Mouse (Mus musculus): ENCODE measurements around the gene Nrxn2. TPM values are rescaled to one million over a fixed set of nuclear protein-coding genes. Genes with fewer than 3 reads are reported as not detected.

The Nrxn2 gene
- total and polyA plus RNA-seq, 2 experiments from 2014 or later = 49.4 to 256 TPM

DNA sequence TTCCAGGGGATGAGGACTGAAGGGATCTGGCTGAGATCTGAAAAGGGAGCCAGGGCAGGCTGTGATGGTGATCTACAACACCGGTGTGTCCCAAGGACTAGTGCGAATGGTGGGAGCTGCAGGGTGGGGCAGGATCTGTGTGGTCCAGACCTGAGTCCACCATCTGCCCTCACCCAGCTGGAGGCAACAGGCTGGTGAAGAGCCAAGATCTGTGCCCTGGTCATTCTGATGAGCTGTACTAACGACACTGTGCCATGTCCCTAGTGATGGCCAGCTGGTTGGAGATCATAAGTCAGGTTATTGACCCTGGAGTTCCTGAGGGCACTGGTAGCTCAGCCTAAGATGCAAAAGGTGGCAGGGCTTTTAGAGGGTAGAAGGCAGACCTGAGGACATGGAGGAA is 108.9 kb downstream of the Nrxn2 start:
- H3K27me3 ChIP-seq (ENCODE audit: insufficient read depth, low read length) = no peaks in the 10 kb centered on the region
- peaks cover 54% of the 10 kb centered on the region for H3K36me3 ChIP-seq (ENCODE audit: insufficient read depth)
- H3K4me2 ChIP-seq (ENCODE audit: low read depth) = no peak overlapping the region
- H3K4me1 ChIP-seq (ENCODE audit: insufficient read depth) = peaks cover 1% of the 10 kb centered on the region; the same call in 1 of the 2 replicates
- H3K27ac ChIP-seq (ENCODE audit: low read depth, low read length) = no peak overlapping the region; the same call in 1 of the 2 replicates
- TF ChIP-seq CTCF (IDR thresholded peaks at IDR 0.05; ENCODE audit: low read depth) = no peak
- whole genome bisulfite sequencing = 81% methylated on average over 3 of the region's 3 CpGs
- ATAC-seq = no peak
- no peak for DNase-seq
- H3K4me3 ChIP-seq (ENCODE audit: low read depth, low read length) = no peak overlapping the region
- no peak overlapping the region for H3K9ac ChIP-seq
- H3K9me3 ChIP-seq (ENCODE audit: low read length) = no peaks in the 10 kb centered on the region

DNA sequence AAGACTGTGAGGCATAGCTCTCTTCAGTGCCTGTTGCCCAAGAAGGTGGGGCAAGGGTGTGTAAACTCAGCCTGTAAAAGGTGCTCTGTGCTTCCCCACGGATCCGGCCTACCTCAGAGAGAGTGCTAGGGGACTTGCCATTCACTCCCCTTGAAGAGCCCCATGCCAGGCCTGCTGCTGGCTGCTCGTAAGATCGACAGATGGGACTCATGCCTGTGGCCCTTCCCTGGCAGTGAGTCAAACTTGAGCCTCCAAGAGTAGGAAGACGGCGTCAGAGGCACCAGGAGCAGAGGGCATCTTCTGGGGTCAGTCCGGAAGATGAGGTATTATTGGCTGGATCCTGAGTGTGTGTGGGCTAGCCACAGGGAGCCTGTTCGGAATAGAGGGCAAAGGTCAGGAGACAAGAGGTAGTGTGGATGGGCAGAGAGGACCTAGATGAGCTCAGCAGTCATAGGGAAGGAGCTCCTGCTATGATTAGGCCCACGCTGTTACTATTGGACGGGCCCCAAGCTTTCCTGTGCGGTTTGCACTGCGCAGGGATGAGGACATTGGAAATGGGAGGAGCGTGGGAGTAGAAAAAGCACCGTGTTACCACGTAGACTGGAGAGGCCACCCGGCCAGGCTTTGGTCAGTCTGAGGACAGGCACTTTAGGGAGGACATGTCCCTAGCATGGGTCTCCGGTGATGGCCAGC is 109.5 kb downstream of the Nrxn2 start:
- H3K4me1 ChIP-seq (ENCODE audit: insufficient read depth) = peaks cover 6% of the 10 kb centered on the region; the same call in 1 of the 2 replicates
- H3K36me3 ChIP-seq (ENCODE audit: insufficient read depth) = peaks cover 48% of the 10 kb centered on the region
- no peak overlapping the region for H3K4me3 ChIP-seq (ENCODE audit: low read depth, low read length)
- TF ChIP-seq CTCF (IDR thresholded peaks at IDR 0.05; ENCODE audit: low read depth) = no peak
- H3K9me3 ChIP-seq (ENCODE audit: low read length) = no peaks in the 10 kb centered on the region
- ATAC-seq (no peak), DNase-seq (no peak)
- no peaks in the 10 kb centered on the region for H3K27me3 ChIP-seq (ENCODE audit: insufficient read depth, low read length)
- H3K27ac ChIP-seq (ENCODE audit: low read depth, low read length) = peak overlapping the region; percentile 15; the same call in 1 of the 2 replicates
- no peak overlapping the region for H3K9ac ChIP-seq
- H3K4me2 ChIP-seq (ENCODE audit: low read depth) = no peak overlapping the region
- WGBS = 72% methylated on average over 17 of the region's 17 CpGs

DNA sequence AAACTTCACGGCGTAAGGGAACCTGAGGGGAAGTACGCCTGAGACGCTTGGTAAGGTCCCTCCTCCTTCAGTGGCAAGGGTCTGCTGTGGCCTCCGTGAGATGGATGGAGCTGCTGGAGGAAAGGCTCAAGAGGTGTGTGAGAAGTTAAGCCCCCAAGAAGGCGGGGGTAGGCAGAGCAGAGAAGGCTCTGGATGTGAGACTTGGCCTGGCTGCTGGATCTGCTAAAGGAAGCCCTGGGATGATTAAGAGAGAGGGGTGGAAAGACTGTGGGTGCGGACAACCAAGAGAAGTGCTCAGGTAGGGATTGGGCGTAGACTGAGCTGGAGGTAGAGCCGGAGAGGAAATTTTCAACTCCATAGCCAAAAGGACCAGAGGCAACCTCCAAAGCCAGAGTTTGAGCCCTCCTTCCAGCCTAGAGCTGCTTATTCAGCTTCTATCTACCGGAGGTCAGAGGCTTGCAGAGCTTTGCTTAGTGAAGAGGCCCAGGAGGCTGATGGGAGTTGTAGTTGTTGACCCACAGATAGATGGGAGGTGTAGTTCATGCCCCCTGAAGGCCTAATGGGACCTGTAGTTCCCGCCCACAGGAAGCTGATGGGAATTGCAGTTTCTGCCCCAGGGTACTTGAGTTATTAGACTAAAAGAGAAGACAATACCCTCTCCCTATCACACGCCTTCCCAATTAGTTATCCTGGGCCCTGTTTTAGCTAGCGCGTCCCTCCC is 110.9 kb downstream of the Nrxn2 start:
- H3K4me2 ChIP-seq (ENCODE audit: low read depth) = 0 out of 2 replicates have a peak overlapping the region, but pooled peaks have one; percentile 39

DNA sequence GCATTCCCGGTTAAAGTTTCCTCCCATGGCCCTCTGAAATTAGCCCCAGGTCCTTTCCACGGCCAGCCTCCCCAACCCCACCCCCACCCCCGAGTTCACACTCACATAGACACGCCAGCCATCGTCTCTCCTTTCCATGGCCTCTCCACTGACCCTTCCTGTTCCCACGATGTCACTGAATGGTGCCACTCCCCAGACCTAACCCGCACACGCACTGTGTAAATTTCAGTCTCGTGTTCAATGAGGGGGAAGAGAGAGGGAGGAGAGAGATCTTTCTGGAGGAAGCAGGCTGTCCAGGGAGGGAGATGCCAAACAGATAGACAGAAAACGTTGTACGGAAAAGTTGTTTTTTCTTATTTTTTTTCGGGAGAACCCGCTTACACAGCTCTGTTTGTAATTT is 111.8 kb downstream of the Nrxn2 start:
- ATAC-seq (no peak), DNase-seq (no peak)
- TF ChIP-seq CTCF (IDR thresholded peaks at IDR 0.05; ENCODE audit: low read depth) = no peak
- Histone ChIP-seq H3K9ac (no peak overlapping the region), H3K9me3 (ENCODE audit: low read length) (no peaks in the 10 kb centered on the region), H3K27ac (ENCODE audit: low read depth, low read length) (peak overlapping the region; percentile 54), H3K4me1 (ENCODE audit: insufficient read depth) (peaks cover 8% of the 10 kb centered on the region; the same call in 1 of the 2 replicates), H3K27me3 (ENCODE audit: insufficient read depth, low read length) (no peaks in the 10 kb centered on the region), H3K4me3 (ENCODE audit: low read depth, low read length) (no peak overlapping the region; the same call in 1 of the 2 replicates), H3K4me2 (ENCODE audit: low read depth) (peak overlapping the region; percentile 39), H3K36me3 (ENCODE audit: insufficient read depth) (peaks cover 27% of the 10 kb centered on the region)
- WGBS = 22% methylated on average over 13 of the region's 13 CpGs

More for the DNA sequence above, 110.9 kb downstream of the Nrxn2 start:
- TF ChIP-seq CTCF (IDR thresholded peaks at IDR 0.05; ENCODE audit: low read depth) = peak; percentile 29; the same call in 1 of the 2 replicates
- 61% methylated on average over 14 of the region's 14 CpGs for WGBS
- no peak for DNase-seq
- H3K9me3 ChIP-seq (ENCODE audit: low read length) = no peaks in the 10 kb centered on the region
- no peaks in the 10 kb centered on the region for H3K27me3 ChIP-seq (ENCODE audit: insufficient read depth, low read length)
- H3K36me3 ChIP-seq (ENCODE audit: insufficient read depth) = peaks cover 34% of the 10 kb centered on the region
- no peak overlapping the region for H3K4me3 ChIP-seq (ENCODE audit: low read depth, low read length)
- H3K9ac ChIP-seq = no peak overlapping the region
- H3K27ac ChIP-seq (ENCODE audit: low read depth, low read length) = peak overlapping the region; percentile 47
- peaks cover 8% of the 10 kb centered on the region; the same call in 1 of the 2 replicates for H3K4me1 ChIP-seq (ENCODE audit: insufficient read depth)
- peak; percentile 49; the same call in 1 of the 2 replicates for ATAC-seq

DNA sequence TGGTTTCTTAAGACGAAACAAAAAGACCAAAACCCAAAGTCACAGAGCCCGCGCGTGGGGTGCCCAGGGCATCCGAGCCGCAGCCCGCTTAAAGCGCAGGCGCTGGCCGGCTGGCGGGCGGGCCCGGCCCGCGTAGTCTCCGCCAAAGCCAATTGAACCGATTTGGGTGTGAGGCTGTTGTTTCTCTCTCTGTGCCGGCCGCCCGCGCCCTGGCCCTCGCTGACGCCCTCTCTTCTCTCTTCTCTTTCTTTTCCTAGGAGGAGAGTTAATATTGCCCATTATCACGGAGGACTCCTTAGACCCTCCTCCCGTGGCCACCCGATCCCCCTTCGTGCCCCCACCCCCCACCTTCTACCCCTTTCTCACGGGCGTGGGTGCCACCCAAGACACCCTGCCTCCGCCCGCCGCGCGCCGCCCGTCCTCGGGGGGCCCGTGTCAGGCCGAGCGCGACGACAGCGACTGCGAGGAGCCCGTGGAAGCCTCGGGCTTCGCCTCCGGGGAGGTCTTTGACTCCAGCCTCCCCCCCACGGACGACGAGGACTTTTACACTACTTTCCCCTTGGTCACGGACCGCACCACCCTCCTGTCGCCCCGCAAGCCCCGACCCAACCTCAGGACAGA is 112.6 kb downstream of the Nrxn2 start:
- Histone ChIP-seq H3K4me3 (ENCODE audit: low read depth, low read length) (peak overlapping the region; percentile 41), H3K36me3 (ENCODE audit: insufficient read depth) (peaks cover 22% of the 10 kb centered on the region), H3K9ac (peak overlapping the region; percentile 65), H3K27me3 (ENCODE audit: insufficient read depth, low read length) (no peaks in the 10 kb centered on the region), H3K9me3 (ENCODE audit: low read length) (no peaks in the 10 kb centered on the region), H3K27ac (ENCODE audit: low read depth, low read length) (peak overlapping the region; percentile 89), H3K4me1 (ENCODE audit: insufficient read depth) (peaks cover 8% of the 10 kb centered on the region; the same call in 1 of the 2 replicates), H3K4me2 (ENCODE audit: low read depth) (peak overlapping the region; percentile 60)
- ATAC-seq (peak; percentile 12; the same call in 1 of the 2 replicates), DNase-seq (peak; percentile 69)
- WGBS = 1% methylated on average over 56 of the region's 56 CpGs
- TF ChIP-seq CTCF (IDR thresholded peaks at IDR 0.05; ENCODE audit: low read depth) = no peak

DNA sequence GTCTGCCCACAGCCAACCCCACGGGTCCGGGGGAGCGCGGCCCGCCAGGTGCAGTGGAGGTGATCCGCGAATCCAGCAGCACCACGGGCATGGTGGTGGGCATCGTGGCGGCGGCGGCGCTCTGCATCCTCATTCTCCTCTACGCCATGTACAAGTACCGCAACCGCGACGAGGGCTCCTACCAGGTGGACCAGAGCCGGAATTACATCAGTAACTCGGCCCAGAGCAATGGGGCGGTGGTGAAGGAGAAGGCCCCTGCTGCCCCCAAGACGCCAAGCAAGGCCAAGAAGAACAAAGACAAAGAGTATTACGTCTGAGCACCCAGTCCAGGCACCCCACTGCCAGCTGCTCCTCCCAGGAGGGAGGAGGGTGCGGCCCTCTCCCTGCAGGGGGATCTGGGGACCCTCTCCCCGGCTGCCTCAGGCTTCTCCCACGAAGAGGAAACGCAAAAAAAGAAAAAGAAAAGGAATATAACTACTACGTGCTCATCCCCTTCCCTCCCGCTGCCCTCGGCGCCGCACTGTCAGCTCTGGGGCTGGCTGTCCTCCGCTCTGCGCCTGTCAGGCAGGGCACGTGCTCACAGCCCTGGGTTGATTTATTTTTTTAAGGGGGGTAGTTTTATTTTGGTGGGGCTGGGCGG is 113.4 kb downstream of the Nrxn2 start:
- Histone ChIP-seq H3K27ac (ENCODE audit: low read depth, low read length) (peak overlapping the region; percentile 89), H3K4me2 (ENCODE audit: low read depth) (peak overlapping the region; percentile 60), H3K9ac (peak overlapping the region; percentile 65), H3K4me3 (ENCODE audit: low read depth, low read length) (peak overlapping the region; percentile 41), H3K36me3 (ENCODE audit: insufficient read depth) (peaks cover 14% of the 10 kb centered on the region), H3K27me3 (ENCODE audit: insufficient read depth, low read length) (no peaks in the 10 kb centered on the region), H3K9me3 (ENCODE audit: low read length) (no peaks in the 10 kb centered on the region), H3K4me1 (ENCODE audit: insufficient read depth) (peaks cover 8% of the 10 kb centered on the region; the same call in 1 of the 2 replicates)
- peak; percentile 61 for DNase-seq
- 0 out of 2 replicates have a peak, but pooled peaks have one; percentile 4 for TF ChIP-seq CTCF (IDR thresholded peaks at IDR 0.05; ENCODE audit: low read depth)
- peak; percentile 47; the same call in 1 of the 2 replicates for ATAC-seq
- WGBS = 6% methylated on average over 36 of the region's 36 CpGs
